Mouse (Mus musculus) kidney, adult 9 months (tissue): ENCODE measurements around the gene Upk3b.
"Not testable (repeated sequence)": the region's sequence is repeated elsewhere in the genome, so short reads cannot be mapped to it uniquely, and the experiment has no call there.

Source experiments
- DNase-seq: peaks from one replicate; pipeline ENCODE4 v3.0.0; 2022

Gene Upk3b

GRCm38 (mm10) chr5:136035285-136035684, 3.0 kb upstream of the Upk3b start:
- no peak for DNase-seq

DNA sequence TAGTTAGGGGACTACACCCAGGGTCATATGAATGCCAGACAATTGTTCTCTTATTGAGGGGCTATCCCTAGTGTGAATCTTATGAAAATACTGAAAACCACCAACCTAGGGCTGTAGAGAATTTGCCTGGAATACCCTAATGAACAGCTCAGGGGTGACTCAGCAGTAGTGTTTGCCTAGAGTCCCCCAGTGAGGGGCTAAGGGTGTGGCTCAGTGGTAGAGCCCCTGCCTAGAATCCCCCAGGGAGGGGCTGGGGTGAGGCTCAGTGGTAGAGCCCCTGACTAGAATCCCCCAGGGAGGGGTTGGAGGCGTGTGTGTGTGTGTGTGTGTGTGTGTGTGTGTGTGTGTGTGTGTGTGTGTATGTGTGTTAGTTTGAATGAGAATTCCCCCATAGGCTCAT, 1.6 kb upstream of the Upk3b start:
- DNase-seq: no peak

DNA sequence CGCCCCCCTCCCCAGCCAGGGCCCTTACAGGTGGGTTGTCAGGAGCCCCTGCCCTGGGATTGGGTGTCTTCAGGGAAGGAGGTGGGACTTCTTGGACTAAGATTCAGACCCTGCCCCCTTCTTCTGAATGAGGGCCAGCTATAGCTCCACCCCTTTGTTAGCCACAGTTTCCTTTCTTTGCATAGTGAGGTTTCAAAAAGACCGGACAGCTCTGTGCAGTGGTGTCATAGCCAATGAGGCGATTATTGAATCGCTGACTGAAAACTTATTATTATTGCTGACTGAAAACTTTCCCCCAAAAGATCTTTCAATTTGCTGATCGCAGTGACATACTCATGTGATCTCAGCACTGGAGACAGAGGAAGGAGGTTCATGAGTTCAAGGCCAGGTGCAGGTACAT, 1.9 kb downstream of the Upk3b start:
- DNase-seq: no peak

DNA sequence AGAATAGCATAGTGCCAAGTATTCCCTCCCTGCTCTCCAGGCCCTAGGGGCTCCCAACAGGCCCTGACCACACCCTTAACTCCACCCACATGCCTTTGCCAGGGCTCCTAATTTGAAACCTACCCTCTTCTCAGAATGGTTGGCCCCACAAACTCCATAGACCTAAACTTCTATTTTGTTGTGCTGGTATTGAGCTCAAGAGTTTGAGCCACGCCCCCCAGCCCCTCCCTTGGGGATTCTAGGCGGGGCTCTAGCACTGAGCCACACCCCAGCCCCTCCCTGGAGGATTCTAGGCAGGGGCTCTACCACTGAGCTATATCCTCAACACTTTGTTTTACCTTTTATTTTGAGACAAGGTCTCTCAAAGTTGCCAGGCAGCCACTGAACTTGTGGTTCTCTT, 3.0 kb downstream of the Upk3b start:
- DNase-seq: no peak

- no peak for DNase-seq
These were observed 3.4 kb downstream of the Upk3b start for GRCm38 (mm10) chr5:136041666-136042065.

DNA sequence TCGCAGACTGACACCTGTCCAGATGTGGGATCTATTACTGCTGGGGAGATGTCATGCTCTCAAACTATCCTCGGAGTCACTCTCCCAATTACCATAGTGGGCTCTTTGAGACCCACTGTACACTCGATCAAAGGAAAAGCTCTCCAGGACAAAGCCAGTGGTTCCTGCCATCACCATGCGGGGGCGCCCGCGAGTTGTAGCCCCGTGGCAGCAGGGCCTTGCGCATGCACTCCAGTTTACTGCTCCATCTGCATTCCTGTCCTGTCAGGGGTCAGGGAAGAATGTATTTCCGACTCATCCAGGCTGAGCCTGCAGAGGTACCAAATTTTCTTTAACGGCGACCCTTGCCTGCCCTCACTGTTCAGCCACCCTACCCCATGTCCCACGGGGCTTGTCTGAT, 6.6 kb downstream of the Upk3b start:
- DNase-seq: no peak

- DNase-seq: peak; percentile 40
These were observed 7.1 kb downstream of the Upk3b start for GRCm38 (mm10) chr5:136045408-136045807.

DNA sequence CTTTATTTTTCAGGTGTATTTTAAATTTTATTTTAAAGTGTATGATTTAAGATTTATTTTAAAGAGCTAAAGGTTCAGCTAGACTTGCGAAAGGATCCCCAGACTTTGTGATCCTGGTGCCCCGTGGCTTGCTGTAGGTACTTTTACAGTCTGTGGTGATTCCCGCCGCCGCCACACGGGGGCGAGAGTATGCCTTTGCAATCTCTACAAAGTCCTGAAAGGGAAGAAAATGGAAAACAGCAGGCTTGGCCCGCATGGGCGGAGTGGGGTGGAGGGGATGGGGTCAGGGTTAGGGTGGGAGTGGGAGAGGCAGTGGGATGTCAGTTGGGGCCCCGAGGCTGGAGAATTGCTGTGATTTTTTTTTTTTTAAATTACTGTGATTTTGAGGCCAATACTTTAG, 7.7 kb downstream of the Upk3b start:
- DNase-seq: peak; percentile 90

DNA sequence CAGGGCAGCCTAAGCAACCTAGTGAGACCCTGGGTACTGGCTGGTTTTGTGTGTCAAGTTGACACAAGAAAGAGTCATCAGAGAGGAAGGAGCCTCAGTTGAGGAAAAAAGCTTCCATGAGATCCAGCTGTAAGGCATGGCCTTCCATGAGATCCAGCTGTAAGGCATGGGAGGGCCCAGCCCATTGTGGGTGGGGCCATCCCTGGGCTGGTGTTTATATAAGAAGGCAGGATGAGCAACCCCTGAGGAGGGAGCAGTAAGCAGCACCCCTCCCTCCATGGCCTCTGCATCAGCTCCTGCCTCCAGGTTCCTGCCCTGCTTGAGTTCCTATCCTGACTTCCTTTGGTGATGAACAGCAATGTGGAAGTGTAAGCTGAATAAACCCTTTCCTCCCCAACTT, 10.2 kb downstream of the Upk3b start:
- DNase-seq: not testable (repeated sequence)

DNA sequence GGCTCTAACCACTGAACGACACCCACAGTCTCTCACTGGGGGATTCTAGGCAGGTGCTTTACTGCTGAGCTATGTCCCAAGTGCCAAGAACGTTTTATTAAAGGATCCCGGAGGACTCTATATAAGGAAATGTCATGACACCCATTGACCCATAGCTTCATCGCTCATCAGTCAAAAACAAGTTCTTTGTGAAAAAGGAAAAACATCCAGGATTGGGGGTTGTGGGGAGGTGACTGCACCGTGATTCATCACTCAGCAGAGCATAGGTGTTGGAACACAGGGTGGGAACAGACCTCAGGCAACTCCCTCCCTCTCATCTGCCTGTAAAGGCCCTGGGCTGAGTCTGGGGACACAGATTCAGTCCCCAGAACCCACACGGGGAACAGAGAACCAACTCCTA, 11.6 kb downstream of the Upk3b start:
- no peak for DNase-seq

DNA sequence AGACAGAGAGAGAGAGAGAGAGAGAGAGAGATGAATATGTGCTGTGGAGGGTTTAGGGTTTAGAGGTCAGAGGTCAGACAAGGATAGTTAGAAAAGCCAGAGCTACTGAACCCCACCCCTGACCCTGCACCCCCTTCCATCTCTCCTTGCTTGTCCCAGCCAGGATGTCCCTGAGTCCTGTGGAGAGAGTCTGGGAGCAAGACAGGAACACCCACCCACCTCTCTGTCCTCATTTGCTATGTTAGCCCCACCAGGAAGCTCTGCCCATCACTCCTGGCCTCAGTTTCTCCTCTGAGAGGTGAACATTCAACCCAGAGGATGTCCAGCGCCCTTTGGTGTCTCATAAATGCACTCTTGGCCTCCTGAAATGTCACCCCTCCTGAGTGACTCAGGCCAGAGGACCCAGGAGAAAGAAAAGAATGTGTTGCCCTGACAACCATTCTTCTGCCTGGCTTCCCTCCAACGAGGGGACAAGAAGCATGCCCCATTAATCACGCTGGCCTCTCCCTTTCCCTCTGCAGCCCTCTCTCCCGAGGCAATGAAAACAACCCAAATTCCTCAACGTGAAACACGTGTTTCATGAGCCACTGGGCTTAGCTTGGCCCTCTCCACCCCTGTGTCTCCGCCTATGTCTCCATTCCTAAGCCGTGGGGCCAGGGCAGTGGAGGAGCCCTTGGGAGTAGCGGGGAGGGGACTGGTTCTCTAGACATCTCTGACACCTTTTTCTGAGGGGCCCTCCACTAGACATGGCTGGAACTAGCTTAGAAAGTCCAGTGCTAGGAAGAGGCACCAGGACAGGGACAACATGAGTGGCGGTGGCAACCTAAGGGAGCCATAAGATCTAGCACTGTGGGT, 13.2 kb downstream of the Upk3b start:
- peak; percentile 85 for DNase-seq

DNA sequence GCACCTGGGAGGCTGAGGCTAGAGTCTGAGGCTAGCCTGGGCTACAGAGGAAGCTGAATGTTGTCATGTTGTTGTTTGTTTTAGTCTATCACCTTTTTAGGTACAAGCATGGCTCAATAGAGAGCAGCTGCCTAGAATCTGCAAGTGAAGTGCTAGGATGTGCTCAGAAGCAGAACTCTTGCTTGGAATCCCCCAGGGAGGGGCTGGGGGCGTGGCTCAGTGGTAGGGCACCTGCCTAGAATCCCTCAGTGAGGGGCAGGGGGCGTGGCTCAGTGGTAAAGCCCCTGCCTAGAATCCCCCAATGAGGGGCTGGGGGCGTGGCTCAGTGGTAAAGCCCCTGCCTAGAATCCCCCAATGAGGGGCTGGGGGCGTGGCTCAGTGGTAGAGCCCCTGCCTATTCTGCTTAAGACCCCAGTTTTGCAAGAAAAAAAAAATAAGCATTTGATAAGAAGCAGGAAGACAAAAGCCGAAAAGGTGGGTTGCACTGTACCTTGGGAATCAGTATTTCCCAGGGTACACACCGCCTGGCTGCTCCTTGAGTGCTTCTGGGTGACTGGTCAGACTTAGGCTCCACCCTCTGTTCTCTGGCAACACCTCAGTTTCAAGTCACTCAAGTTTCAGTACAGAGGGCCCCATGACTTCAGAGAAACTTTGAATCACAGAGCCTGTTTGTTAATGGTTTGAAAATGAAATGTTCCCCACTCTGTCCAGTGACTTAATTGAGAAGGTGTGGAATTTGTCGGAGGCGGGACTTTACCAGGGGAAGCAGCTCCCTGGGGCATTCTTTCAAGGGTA, 14.8 kb downstream of the Upk3b start:
- peak; percentile 67 for DNase-seq

GRCm38 (mm10) chr5:136054301-136055077, 16.2 kb downstream of the Upk3b start, which contains the start of gene Upk3bl:
Gene Upk3bl, plus strand, starts transcription at chr5:136054492.
- no peak for DNase-seq

DNA sequence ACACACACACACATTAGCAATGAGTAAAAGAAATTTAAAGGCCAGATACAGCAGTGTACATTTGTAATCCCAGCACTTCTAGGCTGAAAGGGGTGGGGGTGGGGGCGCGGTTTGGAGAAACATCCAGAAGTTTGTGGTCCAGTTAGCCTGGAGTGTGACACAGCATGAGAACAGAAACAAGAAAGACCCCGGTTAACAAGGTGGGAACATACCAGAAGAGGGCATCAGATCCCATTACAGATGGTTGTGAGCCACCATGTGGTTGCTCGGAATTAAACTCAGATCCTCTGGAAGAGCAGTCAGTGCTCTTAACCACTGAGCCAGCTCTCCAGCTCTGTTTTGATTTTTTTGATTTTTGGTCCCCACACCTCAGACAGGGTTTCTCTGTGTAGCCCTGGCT, 17.8 kb downstream of the Upk3b start:
- no peak for DNase-seq

DNA sequence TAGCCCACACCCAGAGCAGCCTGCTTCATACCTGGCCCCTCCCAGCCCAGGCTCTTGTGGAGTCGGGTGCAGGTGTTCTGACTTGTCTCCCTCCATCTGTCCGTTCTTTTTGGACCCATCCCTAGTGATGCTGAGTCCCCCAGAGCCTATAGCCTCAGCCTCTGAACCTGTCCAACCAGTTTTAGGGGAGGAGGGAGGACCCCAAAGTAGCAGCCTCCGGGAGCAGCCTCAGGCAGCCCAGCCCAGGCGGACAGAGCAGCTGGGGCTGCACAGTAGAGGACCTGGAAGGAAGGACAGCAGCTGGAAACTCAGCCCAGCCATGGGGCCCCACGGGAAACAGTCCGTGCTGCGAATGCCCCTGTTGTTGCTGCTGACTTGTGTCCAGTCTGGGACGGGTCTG, 18.8 kb downstream of the Upk3b start:
- DNase-seq: no peak

DNA sequence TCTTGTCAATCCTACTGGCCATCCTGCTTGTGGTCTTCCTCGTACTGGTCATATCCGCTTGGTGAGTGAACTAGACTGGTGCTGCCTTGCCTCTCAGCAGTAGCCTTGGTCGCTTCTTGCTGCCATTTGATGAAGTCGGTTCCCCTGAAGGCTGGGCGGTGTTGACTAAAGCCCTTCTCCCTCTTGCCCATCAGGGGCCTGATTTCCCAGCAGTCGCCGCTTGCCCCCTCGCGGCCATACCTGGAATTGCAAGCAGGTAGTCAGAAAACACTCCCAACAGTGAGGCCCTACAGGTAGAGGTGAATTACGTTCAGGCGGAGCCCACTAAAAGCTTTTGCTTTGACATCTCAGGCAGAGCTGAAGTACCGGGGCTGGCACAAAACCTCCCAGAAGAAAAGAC, 23.3 kb downstream of the Upk3b start:
- peak; percentile 76 for DNase-seq

DNA sequence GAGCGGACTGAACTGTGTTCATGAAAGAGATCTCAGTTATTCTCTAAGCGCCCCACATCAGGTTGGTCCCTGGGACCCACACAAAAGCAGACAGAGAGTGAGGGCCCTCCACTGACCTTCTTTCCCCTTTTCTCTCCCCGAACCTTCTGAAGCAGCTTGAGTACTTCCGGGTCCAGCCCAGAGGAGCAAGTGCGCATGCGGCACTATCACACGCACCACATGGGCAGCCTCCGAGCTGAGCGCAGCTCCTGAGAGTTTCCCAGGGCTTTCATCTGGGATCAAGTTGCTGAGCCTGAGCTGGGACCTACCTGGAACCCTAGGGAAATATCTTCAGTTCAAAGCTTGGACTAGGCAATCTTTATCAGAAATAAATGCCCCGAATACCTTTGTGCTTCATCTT, 25.6 kb downstream of the Upk3b start:
- no peak for DNase-seq

DNA sequence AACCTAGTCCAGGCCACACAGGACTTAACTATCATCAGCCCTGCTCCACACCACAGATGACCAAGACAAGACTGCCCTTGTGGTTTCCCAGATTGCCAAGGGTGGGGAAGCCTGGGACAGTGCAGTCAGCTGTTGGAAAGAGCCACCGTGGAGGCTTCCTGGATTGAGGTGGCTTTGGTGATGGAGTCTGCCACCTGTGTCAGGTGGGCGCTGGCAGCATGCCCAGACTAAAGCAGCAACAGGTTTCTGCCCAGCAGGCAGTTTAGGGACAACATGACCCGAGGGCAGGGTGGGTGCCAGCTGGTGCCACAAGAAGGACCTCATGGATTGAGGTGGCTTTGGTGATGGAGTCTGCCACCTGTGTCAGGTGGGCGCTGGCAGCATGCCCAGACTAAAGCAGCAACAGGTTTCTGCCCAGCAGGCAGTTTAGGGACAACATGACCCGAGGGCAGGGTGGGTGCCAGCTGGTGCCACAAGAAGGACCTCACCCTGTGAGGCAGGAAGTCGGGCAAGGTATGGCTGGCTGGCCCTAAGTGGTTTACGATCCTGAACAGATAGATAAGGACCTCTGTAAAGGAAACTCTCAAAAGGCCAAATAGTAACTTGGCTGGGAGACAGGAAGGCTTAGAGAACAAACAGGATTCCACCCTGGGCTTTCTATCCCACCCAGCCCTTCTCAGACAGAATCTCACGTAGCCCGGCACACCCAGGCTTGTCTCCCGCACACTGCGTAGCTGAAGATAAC, 28.3 kb downstream of the Upk3b start:
- not testable (repeated sequence) for DNase-seq

DNA sequence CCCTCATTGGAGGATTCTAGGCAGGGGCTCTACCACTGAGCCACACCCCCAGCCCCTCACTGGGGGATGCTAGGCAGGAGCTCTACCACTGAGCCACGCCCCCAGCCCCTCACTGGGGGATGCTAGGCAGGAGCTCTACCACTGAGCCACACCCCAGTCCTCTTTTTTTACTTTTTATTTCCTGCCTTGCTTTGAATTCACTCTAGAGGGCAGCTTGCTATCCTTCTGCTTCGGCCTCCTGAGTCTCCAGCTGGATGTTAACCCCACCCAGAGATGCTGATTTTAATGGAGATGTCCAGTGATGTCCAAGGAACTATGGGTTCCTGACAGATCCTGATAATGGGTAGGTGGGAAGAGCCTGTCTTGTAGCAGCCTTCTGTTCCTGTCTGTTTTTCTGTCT, 31.1 kb downstream of the Upk3b start:
- DNase-seq: no peak

DNA sequence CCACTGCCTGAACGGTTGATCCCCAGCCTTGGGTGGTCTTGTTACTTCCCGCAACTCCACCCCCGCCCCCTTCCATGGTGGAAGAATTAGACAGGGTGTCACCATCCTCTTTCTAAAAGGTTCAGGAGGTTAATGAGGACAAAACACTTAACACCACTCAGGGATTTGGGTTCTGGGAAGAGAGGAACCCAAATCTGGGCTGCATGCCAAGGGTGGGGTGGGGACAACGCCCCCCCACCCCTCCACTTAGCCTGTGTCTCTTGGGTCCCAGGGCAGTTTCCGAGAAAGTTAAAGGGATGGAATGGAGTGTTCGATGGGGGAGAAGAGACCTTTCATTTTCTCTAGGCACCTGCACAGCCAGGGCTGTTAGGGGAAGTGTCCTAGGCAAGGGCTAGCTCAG, 34.8 kb downstream of the Upk3b start:
- no peak for DNase-seq

DNA sequence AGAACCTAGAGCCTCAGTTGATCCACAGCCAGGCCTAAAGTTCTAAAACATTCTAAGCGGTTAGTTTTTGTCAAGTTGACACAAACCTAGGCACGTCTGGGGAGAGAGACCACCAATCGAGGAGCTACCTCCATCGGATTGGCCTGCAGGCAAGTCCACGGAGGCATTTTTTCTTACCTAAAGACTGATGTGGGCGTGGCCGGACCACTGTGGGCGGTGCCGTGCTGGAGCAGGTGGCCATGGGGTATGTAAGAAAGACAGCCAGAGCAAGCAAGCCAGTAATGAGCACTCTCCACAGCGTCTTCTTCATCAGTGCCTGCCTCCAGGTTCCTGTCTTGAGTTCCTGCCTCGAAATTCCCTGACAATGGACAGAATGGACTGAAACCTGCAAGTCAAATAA, 35.2 kb downstream of the Upk3b start:
- no peak for DNase-seq

- DNase-seq: no peak
These were observed 36.8 kb downstream of the Upk3b start for GRCm38 (mm10) chr5:136075076-136075475.

DNA sequence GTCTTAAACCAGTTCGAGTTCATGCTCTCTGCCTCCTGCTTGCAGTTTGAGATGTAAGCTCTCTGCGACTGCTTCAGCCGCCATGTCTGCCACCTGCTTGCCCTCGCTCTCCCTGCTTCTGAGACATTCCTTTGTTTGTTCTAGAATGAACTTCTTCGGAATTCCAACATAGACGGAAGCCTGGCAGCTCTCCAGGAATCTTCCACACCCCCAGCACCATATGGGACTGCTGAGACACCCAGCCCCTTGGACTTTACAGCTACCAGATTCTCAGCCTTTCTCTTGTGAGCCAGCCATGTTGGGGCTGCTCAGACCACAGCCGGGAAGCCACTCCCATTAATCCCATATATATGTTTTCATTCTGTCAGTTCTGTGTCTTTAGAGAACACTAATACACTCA, 38.0 kb downstream of the Upk3b start:
- DNase-seq: no peak
